Mouse (Mus musculus): ENCODE results near the gene Synpr.

DNA sequence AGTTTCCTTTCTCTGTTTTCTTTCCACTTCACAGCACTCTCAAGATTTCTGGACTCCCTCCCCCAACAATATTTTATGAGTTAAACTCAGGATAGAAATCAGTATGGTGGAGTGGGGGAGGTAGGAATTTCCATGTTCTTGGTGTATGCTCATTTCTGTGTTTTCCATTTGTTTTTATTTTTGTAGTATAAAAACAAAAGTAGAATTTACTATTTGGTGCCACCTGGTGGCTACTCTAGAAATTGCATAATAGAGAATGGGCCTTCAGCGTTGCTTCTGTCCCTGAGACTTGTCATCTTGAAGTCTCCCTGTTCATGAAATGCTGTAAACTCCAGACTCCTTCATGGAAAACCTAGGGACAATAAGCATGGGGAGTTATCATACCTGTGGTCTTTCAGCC is 47.7 kb upstream of the Synpr start:
- TF ChIP-seq CTCF (IDR thresholded peaks at IDR 0.05) (peak; percentile 54), EP300 (IDR thresholded peaks at IDR 0.05) (no peak)

Data from lung, postnatal 0 days (tissue).